Mouse (Mus musculus): ENCODE data around the gene Celf5. TPM values are rescaled to one million over a fixed set of nuclear protein-coding genes. Genes with fewer than 3 reads are reported as not detected.

The Celf5 gene
- polyA plus RNA-seq, 1 experiment, result 57.3 TPM

DNA sequence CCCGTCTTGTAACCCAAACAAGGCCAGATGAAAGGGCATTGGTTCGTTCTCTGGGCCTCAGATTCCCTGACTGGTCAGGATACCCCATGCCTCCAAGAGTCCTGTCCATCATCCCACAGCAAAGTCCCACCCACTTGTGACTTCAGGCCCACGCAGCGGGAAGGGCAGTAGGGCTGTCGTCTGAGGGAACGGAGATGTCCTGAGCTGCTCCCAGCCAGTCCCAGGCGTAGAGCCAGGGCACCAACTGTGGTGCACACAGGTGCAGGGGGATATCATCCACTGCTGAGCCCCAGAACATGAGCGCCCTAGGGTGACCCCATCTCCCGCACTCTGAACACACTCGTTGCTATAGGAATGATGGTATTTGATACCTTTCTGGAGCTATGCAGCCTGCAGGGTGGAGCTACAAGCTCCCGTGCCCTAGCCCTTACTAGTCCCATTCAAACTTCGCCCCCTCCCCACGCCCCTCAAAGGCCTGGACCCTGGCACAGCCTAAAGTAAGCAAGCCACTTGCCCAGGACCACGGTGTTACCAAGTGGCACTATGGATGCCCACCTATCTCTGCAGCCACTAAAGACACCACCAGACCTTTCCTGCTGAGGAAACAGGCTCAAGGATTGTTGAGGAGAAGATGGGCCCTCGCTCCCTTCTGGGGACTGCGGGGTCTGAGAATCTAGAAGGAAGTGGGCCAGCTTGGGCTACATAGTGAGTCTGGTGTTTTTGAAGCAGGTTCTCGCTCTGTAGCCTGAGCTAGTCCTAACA is 66.8 kb downstream of the Celf5 start:
- WGBS, result 22% methylated on average over 17 of the region's 17 CpGs
- Histone ChIP-seq H3K4me1 (ENCODE audit: control insufficient read depth, insufficient read depth, low read length) (peaks cover 95% of the 10 kb centered on the region), H3K27me3 (ENCODE audit: control insufficient read depth, insufficient read depth, low read length) (no peaks in the 10 kb centered on the region), H3K4me3 (replicated peaks; ENCODE audit: insufficient read depth, low read depth, low read length) (no peak overlapping the region), H3K27ac (ENCODE audit: insufficient read depth, low read length) (peak overlapping the region; percentile 99)
- peak in 1 of 2 experiments; percentile 69 for DNase-seq
- TF ChIP-seq CTCF (IDR thresholded peaks at IDR 0.05; ENCODE audit: borderline replicate concordance, insufficient read depth, low read depth, low read length) (no peak), POLR2A (IDR thresholded peaks at IDR 0.05; ENCODE audit: borderline replicate concordance, insufficient read depth, low read length) (no peak)

DNA sequence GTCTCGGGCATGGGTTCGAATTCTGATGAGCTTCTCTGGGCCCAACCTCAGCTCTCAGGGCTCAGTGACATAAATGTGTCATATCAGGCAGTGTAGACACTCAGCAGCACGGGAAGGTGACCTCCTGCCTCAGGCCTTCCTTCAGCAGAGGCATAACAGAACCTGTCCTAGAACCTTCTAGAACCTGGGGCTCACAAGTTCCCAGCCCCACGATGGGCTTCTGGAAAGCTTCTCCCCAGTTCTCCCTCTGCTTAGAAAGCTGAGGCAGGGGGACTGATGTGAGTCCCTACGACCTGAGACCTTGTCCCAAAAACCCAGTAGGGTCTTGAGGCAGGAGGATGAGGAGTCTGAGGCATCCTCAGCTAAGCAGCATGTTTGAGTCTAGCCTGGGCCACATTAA is 67.4 kb downstream of the Celf5 start:
- Histone ChIP-seq H3K4me3 (replicated peaks; ENCODE audit: insufficient read depth, low read depth, low read length) (no peak overlapping the region), H3K4me1 (ENCODE audit: control insufficient read depth, insufficient read depth, low read length) (peaks cover 95% of the 10 kb centered on the region), H3K27me3 (ENCODE audit: control insufficient read depth, insufficient read depth, low read length) (no peaks in the 10 kb centered on the region), H3K27ac (ENCODE audit: insufficient read depth, low read length) (peak overlapping the region; percentile 99)
- DNase-seq, result no peak
- WGBS, result 63% methylated on average over 5 of the region's 5 CpGs
- no peak for TF ChIP-seq POLR2A (IDR thresholded peaks at IDR 0.05; ENCODE audit: borderline replicate concordance, insufficient read depth, low read length)

DNA sequence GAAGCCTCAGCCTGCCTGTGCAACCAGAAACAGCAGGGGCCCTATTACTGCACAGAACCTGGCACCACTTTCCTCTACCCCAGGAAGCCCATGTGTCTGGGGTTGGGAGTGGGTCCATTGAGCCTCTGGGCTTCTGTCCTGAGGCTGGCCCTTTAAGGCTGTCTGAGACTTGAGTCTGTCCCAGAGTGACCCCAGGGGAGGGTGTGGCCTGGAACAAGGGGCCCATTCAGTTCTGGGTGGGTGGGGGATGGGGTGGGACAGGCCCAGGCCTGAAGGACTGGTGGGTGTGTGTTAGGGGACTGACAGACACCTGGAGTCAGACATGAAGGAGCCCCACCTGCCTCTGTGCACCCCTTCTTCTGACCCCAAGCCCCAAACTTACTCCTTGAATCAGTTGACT is 67.8 kb downstream of the Celf5 start:
- Histone ChIP-seq H3K4me1 (ENCODE audit: control insufficient read depth, insufficient read depth, low read length) (peaks cover 95% of the 10 kb centered on the region), H3K27ac (ENCODE audit: insufficient read depth, low read length) (peak overlapping the region; percentile 99)
- DNase-seq, result no peak

DNA sequence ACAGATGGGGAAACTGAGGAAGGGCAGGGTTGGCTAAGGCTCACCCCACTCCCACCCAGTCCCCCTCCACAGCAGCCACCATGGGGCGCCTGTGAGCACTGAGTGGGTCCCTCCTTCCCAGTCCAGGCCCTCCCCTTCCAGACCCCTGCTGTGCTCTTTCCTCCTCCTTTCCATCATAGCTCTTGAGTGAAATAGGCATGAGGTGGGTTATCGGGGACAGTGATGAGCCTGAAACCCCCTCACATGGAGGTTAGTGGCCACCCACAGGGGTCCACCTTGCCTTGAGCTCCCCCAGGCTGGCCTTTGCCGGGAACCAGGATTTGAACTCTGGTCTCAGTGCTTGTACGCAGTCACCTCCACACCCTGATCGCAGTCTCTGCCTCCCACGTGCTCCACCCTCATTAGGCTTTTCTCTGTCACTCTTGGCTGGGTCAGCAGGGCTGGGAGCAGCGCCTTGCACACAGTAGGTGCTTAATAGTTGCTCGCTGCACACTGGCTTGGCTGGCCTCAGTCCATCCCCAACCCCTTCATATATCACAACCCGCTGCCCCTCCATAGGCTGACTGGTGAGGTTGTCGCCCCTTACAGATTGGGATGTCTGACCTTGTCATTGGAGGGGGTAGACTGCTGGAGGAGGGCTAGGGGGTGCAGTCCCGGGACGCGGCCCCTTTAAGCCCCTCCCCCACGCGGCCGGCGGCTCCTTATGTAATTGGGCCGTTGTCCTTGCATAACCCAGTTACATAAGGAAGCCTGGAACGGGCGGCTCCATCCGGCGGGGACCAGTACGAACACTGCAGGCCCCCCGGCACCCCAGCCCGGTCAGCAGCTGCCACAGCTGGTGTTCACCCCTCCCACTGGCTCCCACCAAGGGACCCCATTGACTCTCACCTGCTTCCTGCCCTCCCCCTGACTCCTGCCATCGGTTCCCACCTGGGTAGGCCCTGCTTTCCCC is 68.9 kb downstream of the Celf5 start:
- H3K4me1 ChIP-seq (ENCODE audit: control insufficient read depth, insufficient read depth, low read length), result peaks cover 94% of the 10 kb centered on the region
- TF ChIP-seq CTCF (IDR thresholded peaks at IDR 0.05; ENCODE audit: borderline replicate concordance, insufficient read depth, low read depth, low read length) (0 out of 2 replicates have a peak, but pooled peaks have one; percentile 11), POLR2A (IDR thresholded peaks at IDR 0.05; ENCODE audit: borderline replicate concordance, insufficient read depth, low read length) (peak; percentile 39; the same call in 1 of the 2 replicates)
- WGBS, result 14% methylated on average over 26 of the region's 26 CpGs
- peak overlapping the region; percentile 28 for H3K4me3 ChIP-seq (replicated peaks; ENCODE audit: insufficient read depth, low read depth, low read length)
- peak; percentile 86 to 88 for DNase-seq
- H3K27ac ChIP-seq (ENCODE audit: insufficient read depth, low read length), result peak overlapping the region; percentile 99
- no peaks in the 10 kb centered on the region for H3K27me3 ChIP-seq (ENCODE audit: control insufficient read depth, insufficient read depth, low read length)

More for the DNA sequence above, 67.8 kb downstream of the Celf5 start:
- TF ChIP-seq CTCF (IDR thresholded peaks at IDR 0.05; ENCODE audit: borderline replicate concordance, insufficient read depth, low read depth, low read length) (no peak), POLR2A (IDR thresholded peaks at IDR 0.05; ENCODE audit: borderline replicate concordance, insufficient read depth, low read length) (no peak)
- no peak overlapping the region for H3K4me3 ChIP-seq (replicated peaks; ENCODE audit: insufficient read depth, low read depth, low read length)
- H3K27me3 ChIP-seq (ENCODE audit: control insufficient read depth, insufficient read depth, low read length), result no peaks in the 10 kb centered on the region

DNA sequence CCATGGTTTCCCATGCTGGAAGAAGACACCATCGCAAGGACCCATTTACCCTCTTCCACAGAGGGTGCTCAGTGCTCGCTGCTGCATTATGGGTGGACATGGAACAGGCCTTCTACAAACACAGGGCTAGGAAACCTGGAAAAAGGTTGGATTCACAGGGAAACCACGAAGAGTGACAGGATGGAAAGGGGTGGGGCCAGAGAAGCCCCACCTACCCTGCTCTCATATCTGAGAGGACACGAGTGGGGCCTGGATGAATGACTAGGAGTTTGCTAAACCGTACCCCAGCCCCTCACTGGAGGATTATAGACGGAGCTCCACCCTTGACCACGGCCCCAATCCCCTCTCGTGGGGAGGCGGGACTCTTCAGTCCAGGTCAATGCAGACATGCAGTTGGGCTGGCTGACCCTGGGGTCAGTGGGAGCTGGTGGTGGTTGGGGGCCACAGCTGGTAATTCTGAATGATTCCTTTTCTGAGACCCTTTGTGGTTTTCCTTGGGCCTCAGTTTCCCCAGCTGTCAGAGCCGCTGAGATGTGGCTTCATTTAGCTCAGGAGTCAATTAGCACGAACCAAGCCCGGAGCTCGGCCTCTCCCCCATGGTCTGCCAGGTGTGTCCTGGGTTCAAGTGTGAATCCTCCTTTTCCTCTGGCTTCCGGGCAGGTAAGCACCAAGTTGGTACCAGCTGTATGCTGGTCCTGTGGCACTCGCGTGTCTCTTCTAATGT is 69.8 kb downstream of the Celf5 start:
- Histone ChIP-seq H3K27me3 (ENCODE audit: control insufficient read depth, insufficient read depth, low read length) (no peaks in the 10 kb centered on the region), H3K4me1 (ENCODE audit: control insufficient read depth, insufficient read depth, low read length) (peaks cover 94% of the 10 kb centered on the region), H3K27ac (ENCODE audit: insufficient read depth, low read length) (peak overlapping the region; percentile 99), H3K4me3 (replicated peaks; ENCODE audit: insufficient read depth, low read depth, low read length) (peak overlapping the region; percentile 1)
- DNase-seq, result peak; percentile 44 to 66
- TF ChIP-seq CTCF (IDR thresholded peaks at IDR 0.05; ENCODE audit: borderline replicate concordance, insufficient read depth, low read depth, low read length) (no peak), POLR2A (IDR thresholded peaks at IDR 0.05; ENCODE audit: borderline replicate concordance, insufficient read depth, low read length) (no peak)
- WGBS, result 38% methylated on average over 16 of the region's 16 CpGs

DNA sequence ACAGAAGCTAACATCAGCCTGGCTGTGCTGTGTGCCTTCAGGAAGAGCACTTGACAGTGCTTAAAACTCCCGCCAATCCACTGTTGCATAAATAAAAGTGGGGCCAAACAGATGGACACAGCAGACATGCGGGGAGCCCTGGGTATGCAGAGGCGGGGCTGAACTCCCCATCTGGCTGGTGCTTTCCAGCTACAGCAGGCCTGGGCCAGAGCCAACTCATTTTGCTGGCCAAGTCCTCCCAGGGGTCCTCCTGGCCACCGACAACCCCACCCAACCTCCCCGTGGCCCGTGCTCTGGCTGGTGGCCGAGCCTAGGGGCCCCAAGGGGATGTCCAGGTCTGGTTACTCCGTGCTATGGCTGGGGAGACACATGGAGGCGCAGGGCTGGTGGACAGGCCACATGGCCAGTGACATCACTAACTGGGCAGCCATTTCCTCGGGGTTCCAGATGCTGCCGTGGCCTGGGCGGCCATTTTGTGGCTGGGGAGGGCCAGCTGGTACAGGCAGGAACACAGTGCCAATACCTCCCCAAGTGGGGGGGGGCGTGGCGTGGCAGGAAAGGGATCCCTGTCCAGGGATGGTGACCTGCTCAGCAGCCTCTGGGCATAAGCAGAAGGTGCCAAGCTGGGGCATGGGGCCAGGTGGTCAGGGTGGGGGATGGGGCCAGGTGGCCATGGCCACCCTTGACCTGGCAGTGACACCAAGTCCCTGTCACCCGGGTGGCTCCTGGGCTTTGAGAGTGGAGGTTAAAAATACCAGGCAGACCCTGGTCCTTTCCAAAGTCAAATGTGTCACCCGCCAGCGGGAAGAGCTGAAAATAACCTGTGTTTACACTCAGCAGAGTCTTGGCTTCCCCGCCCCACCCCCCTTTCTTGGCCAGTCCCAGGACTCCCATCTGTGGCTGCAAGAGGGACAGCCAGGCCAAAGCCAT is 70.8 kb downstream of the Celf5 start:
- H3K4me1 ChIP-seq (ENCODE audit: control insufficient read depth, insufficient read depth, low read length), result peaks cover 95% of the 10 kb centered on the region
- WGBS, result 2% methylated on average over 18 of the region's 18 CpGs

More for the DNA sequence above, 70.8 kb downstream of the Celf5 start:
- peak overlapping the region; percentile 1 for H3K4me3 ChIP-seq (replicated peaks; ENCODE audit: insufficient read depth, low read depth, low read length)
- H3K27ac ChIP-seq (ENCODE audit: insufficient read depth, low read length), result peak overlapping the region; percentile 99
- TF ChIP-seq CTCF (IDR thresholded peaks at IDR 0.05; ENCODE audit: borderline replicate concordance, insufficient read depth, low read depth, low read length) (no peak), POLR2A (IDR thresholded peaks at IDR 0.05; ENCODE audit: borderline replicate concordance, insufficient read depth, low read length) (no peak)
- peak; percentile 93 to 94 for DNase-seq
- H3K27me3 ChIP-seq (ENCODE audit: control insufficient read depth, insufficient read depth, low read length), result no peaks in the 10 kb centered on the region

Measured in cerebellum, adult 2 months (tissue).